Mouse (Mus musculus) bone marrow, adult 2 months (tissue): Measurements from ENCODE around the gene Slc26a8.

Source experiments
- CTCF ChIP-seq: fragments of 200-500 bp; IDR thresholded peaks from 2 replicates; pipeline ENCODE4 v1.5.1; 2011; ENCODE audit warnings: low read length, control low read depth; ENCODE audit not compliant: control insufficient read depth, insufficient read depth
- POLR2A ChIP-seq: fragments of 200-500 bp; IDR thresholded peaks from 2 replicates; pipeline ENCODE4 v1.6.1; 2011; ENCODE audit warnings: low read depth, mild to moderate bottlenecking, control low read depth, low read length, borderline replicate concordance; ENCODE audit not compliant: control insufficient read depth

- no peak for TF ChIP-seq CTCF
- no peak for TF ChIP-seq POLR2A
These were observed 11.1 kb upstream of the Slc26a8 start for GRCm38 (mm10) chr17:28701171-28701570.
